Mouse (Mus musculus): Measurements from ENCODE around the gene Slc25a48. TPM values are rescaled to one million over a fixed set of nuclear protein-coding genes. Genes with fewer than 3 reads are reported as not detected.
A peak's percentile ranks its signal among the peaks of the same experiment; 100 is the strongest.

Slc25a48 gene
- total RNA-seq (2015; ENCODE audit: low replicate concordance): not detected in 2 replicates
- not detected in 2 replicates for total RNA-seq (2017; ENCODE audit: low replicate concordance)

DNA sequence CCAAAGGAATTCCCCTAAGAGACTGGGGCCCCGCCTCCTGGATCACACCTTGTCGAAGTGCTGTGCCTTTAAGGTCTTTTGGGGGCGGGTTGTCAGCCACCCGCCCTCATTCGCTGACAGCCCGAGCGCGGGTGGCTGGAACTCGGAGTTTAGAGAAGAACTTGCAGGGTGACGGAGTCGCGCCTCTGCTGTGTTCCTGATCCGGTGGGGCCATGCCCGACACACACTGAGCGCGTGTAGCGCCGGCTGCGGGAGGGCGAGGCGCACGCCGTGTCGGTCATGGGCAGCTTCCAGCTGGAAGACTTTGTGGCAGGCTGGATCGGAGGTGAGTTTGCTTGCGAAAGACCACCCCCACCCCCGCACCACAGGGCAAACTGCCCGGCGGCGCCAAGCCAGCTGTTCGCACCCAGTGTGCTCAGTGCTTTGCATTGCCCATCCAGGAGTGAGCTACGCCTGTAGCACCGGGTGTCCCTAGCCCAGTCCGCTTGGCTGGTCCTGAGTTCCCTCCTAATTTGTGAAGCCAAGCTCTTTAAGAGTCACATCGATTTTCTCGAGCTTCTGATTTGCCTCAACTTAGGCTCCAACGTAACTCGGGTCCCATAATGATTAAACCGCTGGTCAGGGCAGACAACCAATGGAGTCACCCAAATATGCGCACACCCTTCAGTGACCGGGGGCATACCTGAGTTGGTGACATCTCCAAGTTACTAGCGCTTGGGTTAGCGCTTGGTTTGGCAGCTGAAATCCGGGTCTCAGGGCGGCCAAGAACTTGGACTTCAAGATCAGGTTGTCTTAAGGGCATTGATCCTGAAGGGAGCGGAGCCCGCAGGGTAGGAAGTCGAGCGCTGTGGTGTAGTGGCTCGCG lies at the start of gene Slc25a48:
Gene Slc25a48, plus strand, starts transcription at position 145 of the 865 bp plus-strand sequence.
- peak; percentile 39; the same call in 1 of the 2 replicates for ATAC-seq (replicated peaks; ENCODE audit: low FRiP score, poor library complexity, severe bottlenecking)

DNA sequence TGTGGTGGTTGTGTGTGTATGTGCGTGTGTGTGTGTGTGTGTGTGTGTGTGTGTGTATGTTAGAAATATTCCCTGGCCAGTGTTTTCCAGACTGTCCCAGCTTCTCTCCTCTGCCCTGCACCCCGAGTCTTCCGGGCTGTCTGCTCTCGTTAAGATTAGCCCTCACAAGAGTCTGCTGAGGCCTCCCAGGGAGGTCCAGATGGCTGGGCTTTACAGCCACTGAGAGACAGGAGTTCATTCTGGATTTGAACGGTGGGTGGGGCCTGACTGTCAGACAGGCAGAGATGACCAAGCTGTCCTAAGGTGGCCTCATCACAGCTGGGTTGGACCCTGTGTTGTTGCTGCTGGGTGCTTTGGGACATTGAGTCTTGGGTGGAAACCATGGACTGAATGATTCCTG lies 40.6 kb upstream of the Slc25a48 start:
- ATAC-seq (replicated peaks; ENCODE audit: low FRiP score, poor library complexity, severe bottlenecking): no peak

GRCm38 (mm10) chr13:56401186-56401585 lies 37.0 kb upstream of the Slc25a48 start:
- ATAC-seq (replicated peaks; ENCODE audit: low FRiP score, poor library complexity, severe bottlenecking): no peak

- no peak for ATAC-seq (replicated peaks; ENCODE audit: low FRiP score, poor library complexity, severe bottlenecking)
Observed at GRCm38 (mm10) chr13:56403381-56404086, 34.6 kb upstream of the Slc25a48 start.

DNA sequence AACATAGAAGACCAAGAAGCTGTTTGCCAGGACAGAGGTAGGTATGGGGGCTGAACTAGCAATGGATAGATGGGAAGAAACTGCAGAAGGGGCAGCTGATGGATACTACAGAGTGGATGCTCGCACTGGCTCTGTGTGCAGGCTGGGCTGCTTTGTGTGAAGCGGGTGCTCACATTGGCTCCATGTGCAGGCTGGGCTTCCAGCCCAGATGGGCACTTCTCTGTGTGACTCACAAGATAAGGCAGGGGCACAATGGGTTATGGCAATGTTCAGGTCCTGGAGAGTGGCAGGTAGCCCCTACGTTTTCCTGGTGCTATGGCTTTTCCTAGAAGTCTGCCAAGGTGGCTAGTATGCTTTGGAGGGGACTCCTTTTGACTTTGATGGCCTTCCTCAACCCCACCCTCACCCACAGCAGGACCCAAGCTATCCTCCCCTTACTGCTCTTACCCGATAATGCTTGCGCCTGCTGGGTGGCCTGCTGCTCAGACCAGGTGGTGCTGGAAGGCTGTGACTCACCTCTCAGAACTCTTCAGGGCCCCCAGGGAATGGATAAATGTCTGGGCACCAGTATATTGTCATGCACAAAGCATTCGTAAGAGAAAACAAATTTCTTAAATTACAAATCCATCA lies 33.5 kb upstream of the Slc25a48 start:
- no peak for ATAC-seq (replicated peaks; ENCODE audit: low FRiP score, poor library complexity, severe bottlenecking)

DNA sequence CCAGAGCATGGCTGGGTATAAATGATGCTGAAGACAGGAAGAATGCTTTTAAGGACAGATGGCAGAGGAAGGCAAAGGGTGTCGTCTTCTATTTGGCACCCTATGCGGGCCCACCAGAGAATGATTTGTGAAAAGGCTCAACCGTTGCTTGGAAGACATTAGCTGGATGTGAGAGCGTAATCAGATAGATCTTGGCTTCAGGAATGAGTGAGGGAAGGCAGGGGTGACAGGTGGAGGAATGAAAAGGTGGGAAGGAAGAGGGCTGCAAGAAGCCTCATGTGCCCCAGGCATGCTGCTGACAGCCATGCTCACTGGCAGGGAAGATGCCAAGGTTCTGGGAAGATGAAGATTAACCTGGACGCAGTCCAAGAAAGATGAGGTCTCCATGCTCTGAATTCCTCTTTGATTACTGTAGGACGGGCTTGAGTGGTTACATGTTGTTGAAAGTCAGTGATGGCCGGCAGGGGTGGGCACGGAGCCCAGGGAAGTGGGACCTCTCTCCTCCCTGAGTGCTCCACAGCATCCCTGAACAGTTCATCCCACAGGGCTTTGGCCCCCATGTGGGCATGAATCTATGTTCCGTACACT lies 25.8 kb upstream of the Slc25a48 start:
- no peak for ATAC-seq (replicated peaks; ENCODE audit: low FRiP score, poor library complexity, severe bottlenecking)

- no peak for ATAC-seq (replicated peaks; ENCODE audit: low FRiP score, poor library complexity, severe bottlenecking)
Observed at GRCm38 (mm10) chr13:56418685-56419483, 19.3 kb upstream of the Slc25a48 start.

DNA sequence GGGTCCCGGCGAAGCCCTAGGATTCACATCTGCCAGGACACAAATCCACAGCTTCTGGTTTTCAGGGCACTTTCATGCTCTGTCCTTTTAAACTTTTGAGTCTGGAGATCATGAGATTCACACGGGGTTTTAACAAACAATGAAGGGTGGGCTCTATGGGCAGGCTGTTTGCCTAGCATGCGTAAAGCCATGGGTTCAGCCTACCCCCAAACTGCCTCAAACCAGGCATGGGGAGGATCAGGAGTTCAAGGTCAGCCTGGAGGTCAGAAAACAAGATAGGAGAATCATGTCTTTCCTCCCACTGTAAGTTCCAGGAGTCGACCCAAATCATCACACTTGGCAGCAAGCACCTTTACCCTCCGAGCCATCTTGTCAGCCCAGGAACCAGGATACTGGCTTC lies 18.6 kb upstream of the Slc25a48 start:
- no peak for ATAC-seq (replicated peaks; ENCODE audit: low FRiP score, poor library complexity, severe bottlenecking)

- ATAC-seq (replicated peaks; ENCODE audit: low FRiP score, poor library complexity, severe bottlenecking): no peak
Observed at GRCm38 (mm10) chr13:56422072-56422723, 16.0 kb upstream of the Slc25a48 start.

GRCm38 (mm10) chr13:56425931-56426330 lies 12.2 kb upstream of the Slc25a48 start:
- no peak for ATAC-seq (replicated peaks; ENCODE audit: low FRiP score, poor library complexity, severe bottlenecking)

DNA sequence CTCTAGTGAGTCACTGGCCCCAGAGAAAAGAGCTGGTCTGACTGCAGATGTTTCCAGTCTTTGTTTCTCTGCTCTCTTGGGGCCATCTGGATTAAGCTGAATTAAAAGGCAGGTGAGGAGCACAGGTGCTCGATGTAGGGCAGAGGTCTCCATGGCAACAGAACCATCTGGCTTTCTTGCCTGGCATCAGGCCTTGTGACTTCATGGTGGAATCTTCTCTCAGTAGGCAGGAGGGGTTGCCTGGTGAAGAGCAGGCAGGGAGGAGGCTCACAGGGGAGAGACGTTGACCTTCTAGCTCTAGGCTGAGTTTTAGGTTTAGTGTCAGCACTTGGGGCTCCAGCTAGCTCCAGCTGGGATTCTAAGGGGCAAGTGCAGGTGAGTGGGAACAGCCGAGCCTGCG lies 11.8 kb upstream of the Slc25a48 start, which contains the start of gene Gm3045:
Gene Gm3045, plus strand, starts transcription at position 230 of the 400 bp plus-strand sequence.
- no peak for ATAC-seq (replicated peaks; ENCODE audit: low FRiP score, poor library complexity, severe bottlenecking)

DNA sequence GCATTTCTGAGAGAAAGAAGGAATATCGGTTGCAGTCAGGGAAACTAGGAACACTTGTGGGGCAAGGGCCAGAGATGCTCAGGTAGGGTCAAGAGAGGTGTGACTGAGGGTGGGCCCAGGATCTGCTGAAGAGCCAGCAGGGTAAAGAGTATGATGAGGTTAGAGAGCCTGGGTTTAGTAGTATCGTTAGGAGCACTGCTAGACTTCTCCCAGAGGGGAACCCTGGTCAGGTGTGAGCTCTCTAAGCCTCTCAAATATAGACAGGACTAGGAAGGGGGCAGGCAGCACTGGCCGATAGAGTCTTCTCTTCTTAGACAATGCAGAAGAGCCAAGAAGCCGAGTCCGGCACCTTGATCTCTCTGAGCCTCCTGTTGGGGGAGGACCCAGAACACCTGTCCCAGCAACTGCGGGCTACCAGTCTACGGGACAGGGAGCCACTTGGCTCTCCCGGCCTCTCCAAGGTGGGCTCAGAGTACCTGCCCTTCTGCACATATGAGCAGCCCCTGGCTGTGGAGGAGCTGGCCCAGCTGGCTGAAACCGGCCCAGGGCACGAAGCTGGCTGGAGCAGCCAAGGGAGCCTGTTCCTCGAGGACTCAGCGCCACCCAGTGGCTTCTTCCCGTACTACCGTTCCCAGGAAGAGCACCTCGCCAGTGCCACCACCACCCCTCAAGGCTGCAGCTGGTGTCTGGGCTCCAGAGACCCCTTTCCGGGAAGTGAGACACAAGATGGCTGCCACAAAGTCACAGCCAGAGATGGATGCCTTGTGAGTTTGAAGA lies 9.2 kb upstream of the Slc25a48 start:
- no peak; the same call in 1 of the 2 replicates for ATAC-seq (replicated peaks; ENCODE audit: low FRiP score, poor library complexity, severe bottlenecking)

- ATAC-seq (replicated peaks; ENCODE audit: low FRiP score, poor library complexity, severe bottlenecking): no peak
Observed at GRCm38 (mm10) chr13:56432496-56432895, 5.7 kb upstream of the Slc25a48 start.

DNA sequence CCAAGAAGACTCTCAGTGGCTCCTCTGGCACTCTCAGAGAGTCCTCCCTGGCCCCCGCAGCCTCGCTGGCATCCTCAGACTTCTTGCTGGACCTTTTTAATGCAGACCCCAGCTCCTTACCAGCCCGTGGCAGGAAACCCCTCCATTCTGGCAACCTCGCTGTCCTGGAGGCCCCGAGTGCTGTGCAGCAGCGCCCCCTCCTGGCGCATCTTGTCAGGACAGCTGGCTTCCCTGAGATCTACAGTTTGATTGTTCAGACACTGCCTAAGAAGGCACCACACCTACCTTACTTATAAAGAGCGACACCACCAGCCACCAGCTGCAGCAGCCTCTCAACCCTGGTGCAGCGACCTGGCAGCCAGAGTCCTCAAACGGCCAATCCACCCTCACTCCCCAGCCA lies 4.7 kb upstream of the Slc25a48 start:
- ATAC-seq (replicated peaks; ENCODE audit: low FRiP score, poor library complexity, severe bottlenecking): no peak

- ATAC-seq (replicated peaks; ENCODE audit: low FRiP score, poor library complexity, severe bottlenecking): no peak
Observed at GRCm38 (mm10) chr13:56434311-56434751, 3.8 kb upstream of the Slc25a48 start.

DNA sequence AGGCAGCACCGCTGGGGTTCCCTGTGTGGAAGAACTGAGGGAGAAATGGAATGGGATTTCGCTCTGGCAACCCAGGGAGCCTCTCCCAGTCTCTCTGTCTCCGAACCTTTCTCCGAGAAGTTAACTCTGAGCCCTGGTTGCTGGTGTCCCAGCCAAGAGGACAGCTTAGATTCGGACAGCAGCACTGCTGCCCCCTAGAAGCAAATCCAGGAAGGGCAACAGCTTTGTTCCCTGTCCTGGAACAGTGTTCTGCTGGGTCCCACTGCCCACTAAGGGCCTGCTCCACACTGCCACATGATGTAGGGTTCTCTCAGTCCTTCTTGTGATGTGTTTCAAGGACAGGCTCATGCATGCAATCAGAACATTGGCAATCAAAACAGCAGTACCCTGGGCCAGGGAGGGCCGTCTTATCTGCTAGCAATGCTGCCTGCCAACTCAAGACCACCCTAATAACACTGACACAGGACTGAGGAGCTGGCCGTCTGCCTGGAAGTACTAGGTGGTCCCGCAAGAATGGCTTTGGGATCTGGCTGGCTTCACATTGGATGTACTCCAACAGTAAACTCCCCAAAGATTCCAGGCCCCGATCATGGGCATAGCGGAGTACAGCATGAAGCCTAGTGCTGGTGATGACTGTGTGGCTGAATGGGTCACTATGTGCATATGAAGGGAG lies 2.4 kb upstream of the Slc25a48 start:
- ATAC-seq (replicated peaks; ENCODE audit: low FRiP score, poor library complexity, severe bottlenecking): no peak

DNA sequence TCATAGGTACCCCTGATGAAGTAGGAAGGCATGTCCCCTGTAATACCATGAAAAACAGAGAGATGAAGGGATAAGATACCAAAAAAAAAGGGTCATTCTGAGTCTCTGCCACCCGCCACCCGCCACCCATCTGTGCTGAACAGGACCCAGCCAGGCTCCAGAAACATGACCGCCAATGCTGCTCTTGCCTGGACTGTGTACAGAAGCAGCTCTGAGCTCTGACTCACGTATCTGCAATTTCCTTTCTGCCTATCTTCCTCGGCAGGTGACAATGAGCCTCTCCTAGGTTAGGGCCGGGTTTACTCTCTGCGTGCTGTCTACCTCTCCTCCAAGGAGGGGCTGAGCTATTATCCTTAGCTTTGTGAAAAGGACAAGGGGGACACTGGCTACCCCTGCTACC lies 5.3 kb downstream of the Slc25a48 start:
- ATAC-seq (replicated peaks; ENCODE audit: low FRiP score, poor library complexity, severe bottlenecking): no peak
